Mouse (Mus musculus): ENCODE data around the gene Tssk3. TPM values are rescaled to one million over a fixed set of nuclear protein-coding genes. Genes with fewer than 3 reads are reported as not detected.
"Not testable (repeated sequence)": the region's sequence is repeated elsewhere in the genome, so short reads cannot be mapped to it uniquely, and the experiment has no call there.

The Tssk3 gene
- polyA plus RNA-seq, 1 experiment from 2014 or later: not detected

DNA sequence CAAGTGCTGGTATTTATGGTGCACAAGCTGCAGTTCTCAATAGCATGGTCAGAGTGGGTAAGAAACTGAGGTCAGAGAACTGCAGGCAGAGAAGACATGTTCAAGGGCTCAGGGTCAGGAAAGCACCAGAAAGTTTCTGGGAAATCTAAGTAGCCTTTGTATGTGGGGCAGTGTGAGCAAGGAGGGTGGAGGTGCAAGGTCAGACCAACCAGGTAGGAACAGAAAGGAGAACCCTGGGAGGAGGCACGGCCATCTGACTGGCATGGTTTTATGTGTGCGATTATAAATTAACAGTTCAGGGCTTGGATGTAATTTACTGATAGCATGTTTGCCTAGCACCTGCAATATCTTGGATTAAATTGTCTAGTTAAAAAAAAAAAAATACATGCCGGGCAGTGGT is 31.1 kb downstream of the Tssk3 start:
- Histone ChIP-seq H3K4me3 (ENCODE audit: low read length) (no peak overlapping the region), H3K9ac (ENCODE audit: low read depth, low read length) (no peak overlapping the region), H3K9me3 (ENCODE audit: control insufficient read depth, low read length) (no peaks in the 10 kb centered on the region), H3K27me3 (ENCODE audit: control insufficient read depth, insufficient read depth, low read length) (no peaks in the 10 kb centered on the region), H3K4me1 (ENCODE audit: control insufficient read depth, insufficient read depth, low read length) (peaks cover 10% of the 10 kb centered on the region), H3K27ac (ENCODE audit: low read depth, low read length) (no peak overlapping the region), H3K36me3 (ENCODE audit: control insufficient read depth, insufficient read depth, low read length) (peaks cover 3% of the 10 kb centered on the region; the same call in 1 of the 2 replicates), H3K4me2 (replicated peaks; ENCODE audit: low read depth, low read length) (no peak overlapping the region)
- WGBS: 87% methylated on average over 3 of the region's 3 CpGs
- no peak for ATAC-seq (ENCODE audit: low FRiP score, low TSS enrichment)

- not testable (repeated sequence) for H3K9me3 ChIP-seq (ENCODE audit: control insufficient read depth, low read length); H3K4me3 ChIP-seq (ENCODE audit: low read length); H3K4me2 ChIP-seq (replicated peaks; ENCODE audit: low read depth, low read length); H3K4me1 ChIP-seq (ENCODE audit: control insufficient read depth, insufficient read depth, low read length); H3K27me3 ChIP-seq (ENCODE audit: control insufficient read depth, insufficient read depth, low read length); H3K36me3 ChIP-seq (ENCODE audit: control insufficient read depth, insufficient read depth, low read length); H3K27ac ChIP-seq (ENCODE audit: low read depth, low read length); ATAC-seq (ENCODE audit: low FRiP score, low TSS enrichment); H3K9ac ChIP-seq (ENCODE audit: low read depth, low read length)
- WGBS: 71% methylated on average over 2 of the region's 2 CpGs
Observed at GRCm38 (mm10) chr4:129457311-129457710, 33.5 kb downstream of the Tssk3 start.

- ATAC-seq (ENCODE audit: low FRiP score, low TSS enrichment): no peak
- no peak overlapping the region for H3K4me2 ChIP-seq (replicated peaks; ENCODE audit: low read depth, low read length)
- WGBS: 64% methylated on average over 5 of the region's 5 CpGs
Observed at GRCm38 (mm10) chr4:129456126-129456525, 34.7 kb downstream of the Tssk3 start.

GRCm38 (mm10) chr4:129455265-129455664 is 35.6 kb downstream of the Tssk3 start:
- no peaks in the 10 kb centered on the region for H3K36me3 ChIP-seq (ENCODE audit: control insufficient read depth, insufficient read depth, low read length)
- H3K4me1 ChIP-seq (ENCODE audit: control insufficient read depth, insufficient read depth, low read length): no peaks in the 10 kb centered on the region
- WGBS: 8% methylated on average over 5 of the region's 5 CpGs
- H3K27me3 ChIP-seq (ENCODE audit: control insufficient read depth, insufficient read depth, low read length): no peaks in the 10 kb centered on the region
- H3K4me3 ChIP-seq (ENCODE audit: low read length): no peak overlapping the region
- ATAC-seq (ENCODE audit: low FRiP score, low TSS enrichment): peak; percentile 79
- no peaks in the 10 kb centered on the region for H3K9me3 ChIP-seq (ENCODE audit: control insufficient read depth, low read length)
- H3K4me2 ChIP-seq (replicated peaks; ENCODE audit: low read depth, low read length): no peak overlapping the region
- H3K9ac ChIP-seq (ENCODE audit: low read depth, low read length): no peak overlapping the region
- no peak overlapping the region for H3K27ac ChIP-seq (ENCODE audit: low read depth, low read length)

More at GRCm38 (mm10) chr4:129456126-129456525, 34.7 kb downstream of the Tssk3 start:
- Histone ChIP-seq H3K9me3 (ENCODE audit: control insufficient read depth, low read length) (no peaks in the 10 kb centered on the region), H3K4me1 (ENCODE audit: control insufficient read depth, insufficient read depth, low read length) (no peaks in the 10 kb centered on the region), H3K9ac (ENCODE audit: low read depth, low read length) (no peak overlapping the region), H3K27me3 (ENCODE audit: control insufficient read depth, insufficient read depth, low read length) (no peaks in the 10 kb centered on the region), H3K27ac (ENCODE audit: low read depth, low read length) (no peak overlapping the region), H3K4me3 (ENCODE audit: low read length) (no peak overlapping the region), H3K36me3 (ENCODE audit: control insufficient read depth, insufficient read depth, low read length) (no peaks in the 10 kb centered on the region)

- H3K27me3 ChIP-seq (ENCODE audit: control insufficient read depth, insufficient read depth, low read length): no peaks in the 10 kb centered on the region
- no peak overlapping the region for H3K9ac ChIP-seq (ENCODE audit: low read depth, low read length)
- WGBS: 85% methylated on average over 15 of the region's 15 CpGs
- H3K4me1 ChIP-seq (ENCODE audit: control insufficient read depth, insufficient read depth, low read length): no peaks in the 10 kb centered on the region
- H3K27ac ChIP-seq (ENCODE audit: low read depth, low read length): no peak overlapping the region
- H3K4me2 ChIP-seq (replicated peaks; ENCODE audit: low read depth, low read length): no peak overlapping the region
- no peaks in the 10 kb centered on the region for H3K36me3 ChIP-seq (ENCODE audit: control insufficient read depth, insufficient read depth, low read length)
- no peak for ATAC-seq (ENCODE audit: low FRiP score, low TSS enrichment)
- H3K4me3 ChIP-seq (ENCODE audit: low read length): no peak overlapping the region
- H3K9me3 ChIP-seq (ENCODE audit: control insufficient read depth, low read length): no peaks in the 10 kb centered on the region
Observed at GRCm38 (mm10) chr4:129451471-129452169, 39.2 kb downstream of the Tssk3 start.

DNA sequence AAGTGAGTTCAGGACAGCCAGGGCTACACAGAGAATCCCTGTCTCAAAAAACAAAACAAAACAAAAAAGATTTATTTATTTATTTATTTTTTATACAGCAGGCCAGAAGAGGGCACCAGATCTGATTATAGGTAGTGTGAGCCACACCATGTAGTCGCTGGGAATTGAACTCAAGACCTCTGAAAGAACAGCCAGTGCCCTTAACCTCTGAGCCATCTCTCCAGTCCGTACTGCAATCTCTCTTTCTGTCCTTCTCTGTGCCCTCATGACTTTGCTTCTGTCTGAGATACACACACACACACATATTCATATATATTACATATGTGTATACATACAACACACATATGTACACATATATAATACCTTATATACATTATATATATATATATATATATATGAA is 40.0 kb downstream of the Tssk3 start:
- 70% methylated on average over 2 of the region's 2 CpGs for WGBS
- no peaks in the 10 kb centered on the region for H3K27me3 ChIP-seq (ENCODE audit: control insufficient read depth, insufficient read depth, low read length)
- H3K4me3 ChIP-seq (ENCODE audit: low read length): no peak overlapping the region

DNA sequence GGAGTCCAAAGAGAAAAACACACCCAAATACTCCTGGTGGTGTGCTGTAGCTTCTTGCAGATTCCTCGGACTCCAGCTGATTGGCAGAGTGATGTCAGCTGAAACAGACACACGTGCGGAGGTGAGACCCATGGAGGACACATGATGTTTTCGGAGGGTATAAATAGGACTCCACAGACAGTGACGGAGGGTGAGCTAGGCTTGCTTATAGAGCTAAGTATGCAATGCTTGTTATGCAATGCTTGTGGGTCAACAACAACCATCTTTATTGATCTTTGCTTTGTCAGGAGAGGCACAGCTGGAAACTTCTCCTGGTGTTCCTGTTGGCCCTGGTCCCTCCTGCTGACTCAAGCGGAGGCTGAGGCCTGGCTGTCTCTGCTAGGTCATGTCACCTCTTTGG is 42.1 kb downstream of the Tssk3 start:
- Histone ChIP-seq H3K27ac (ENCODE audit: low read depth, low read length) (no peak overlapping the region), H3K4me3 (ENCODE audit: low read length) (no peak overlapping the region), H3K9ac (ENCODE audit: low read depth, low read length) (no peak overlapping the region), H3K27me3 (ENCODE audit: control insufficient read depth, insufficient read depth, low read length) (no peaks in the 10 kb centered on the region), H3K4me1 (ENCODE audit: control insufficient read depth, insufficient read depth, low read length) (no peaks in the 10 kb centered on the region), H3K36me3 (ENCODE audit: control insufficient read depth, insufficient read depth, low read length) (no peaks in the 10 kb centered on the region), H3K9me3 (ENCODE audit: control insufficient read depth, low read length) (no peaks in the 10 kb centered on the region), H3K4me2 (replicated peaks; ENCODE audit: low read depth, low read length) (no peak overlapping the region)
- 89% methylated on average over 6 of the region's 6 CpGs for WGBS
- no peak for ATAC-seq (ENCODE audit: low FRiP score, low TSS enrichment)

More for the DNA sequence above, 40.0 kb downstream of the Tssk3 start:
- Histone ChIP-seq H3K9ac (ENCODE audit: low read depth, low read length) (no peak overlapping the region), H3K36me3 (ENCODE audit: control insufficient read depth, insufficient read depth, low read length) (no peaks in the 10 kb centered on the region), H3K4me2 (replicated peaks; ENCODE audit: low read depth, low read length) (no peak overlapping the region), H3K9me3 (ENCODE audit: control insufficient read depth, low read length) (no peaks in the 10 kb centered on the region), H3K4me1 (ENCODE audit: control insufficient read depth, insufficient read depth, low read length) (no peaks in the 10 kb centered on the region), H3K27ac (ENCODE audit: low read depth, low read length) (no peak overlapping the region)
- ATAC-seq (ENCODE audit: low FRiP score, low TSS enrichment): no peak

DNA sequence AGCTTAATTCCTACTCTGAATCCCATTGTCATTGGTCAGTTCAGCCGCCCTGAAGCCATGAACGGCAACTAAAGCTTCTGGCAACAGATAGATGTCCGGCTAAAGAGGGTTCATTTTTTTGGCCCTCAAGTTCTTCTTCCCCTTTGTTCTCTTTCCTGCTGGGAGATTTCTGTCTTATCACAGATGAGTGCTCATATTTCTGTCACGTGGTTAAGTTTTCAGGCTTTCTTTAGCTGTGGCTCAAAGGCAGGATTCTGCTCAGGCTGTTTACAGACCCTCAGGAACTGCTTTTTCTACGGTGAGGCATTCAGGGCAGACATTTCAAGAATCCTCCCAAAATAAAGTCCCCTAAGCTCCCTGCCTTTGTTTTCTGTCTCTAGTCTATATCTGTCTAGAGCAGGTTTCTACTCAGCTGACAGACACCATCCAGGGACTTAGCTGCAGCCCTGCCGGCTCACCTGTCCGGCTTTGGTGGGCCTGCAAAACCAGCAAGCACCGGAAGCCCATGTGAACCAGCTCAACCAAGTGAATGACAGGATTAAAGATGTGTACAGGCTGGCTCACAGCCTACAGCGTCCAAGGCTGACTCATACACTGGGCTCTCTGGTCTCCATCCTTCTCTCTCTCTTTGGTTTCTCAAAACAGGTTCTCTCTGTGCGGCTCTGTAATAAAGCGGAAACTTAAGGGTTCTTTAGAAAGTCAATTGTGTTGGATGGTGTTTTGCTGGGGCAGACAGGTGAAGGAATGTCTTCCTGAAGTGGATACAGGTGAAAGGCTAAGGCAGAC is 42.9 kb downstream of the Tssk3 start:
- Histone ChIP-seq H3K9ac (ENCODE audit: low read depth, low read length) (no peak overlapping the region), H3K4me2 (replicated peaks; ENCODE audit: low read depth, low read length) (no peak overlapping the region), H3K9me3 (ENCODE audit: control insufficient read depth, low read length) (no peaks in the 10 kb centered on the region), H3K4me1 (ENCODE audit: control insufficient read depth, insufficient read depth, low read length) (no peaks in the 10 kb centered on the region), H3K27ac (ENCODE audit: low read depth, low read length) (no peak overlapping the region), H3K27me3 (ENCODE audit: control insufficient read depth, insufficient read depth, low read length) (no peaks in the 10 kb centered on the region), H3K36me3 (ENCODE audit: control insufficient read depth, insufficient read depth, low read length) (no peaks in the 10 kb centered on the region), H3K4me3 (ENCODE audit: low read length) (no peak overlapping the region)
- WGBS: 86% methylated on average over 11 of the region's 11 CpGs
- ATAC-seq (ENCODE audit: low FRiP score, low TSS enrichment): no peak

DNA sequence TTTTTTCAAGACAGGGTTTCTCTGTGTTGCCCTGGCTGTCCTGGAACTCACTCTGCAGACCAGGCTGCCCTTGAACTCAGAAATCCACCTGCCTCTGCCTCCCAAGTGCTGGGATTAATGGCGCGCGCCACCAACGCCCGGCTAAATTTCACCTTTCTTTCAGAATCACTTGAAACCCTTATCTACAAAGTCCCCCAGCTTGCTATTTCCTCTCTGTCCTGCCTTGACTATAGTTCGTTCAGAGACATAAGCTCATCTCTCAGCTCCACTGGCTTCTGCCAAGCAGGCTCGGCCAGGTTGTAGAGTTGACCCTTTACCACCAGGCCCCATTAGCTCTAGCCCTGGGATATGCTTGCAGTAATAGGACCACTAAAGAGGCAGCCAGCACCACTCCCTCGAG is 43.5 kb downstream of the Tssk3 start:
- Histone ChIP-seq H3K27ac (ENCODE audit: low read depth, low read length) (no peak overlapping the region), H3K9ac (ENCODE audit: low read depth, low read length) (no peak overlapping the region), H3K4me3 (ENCODE audit: low read length) (no peak overlapping the region), H3K4me2 (replicated peaks; ENCODE audit: low read depth, low read length) (no peak overlapping the region), H3K4me1 (ENCODE audit: control insufficient read depth, insufficient read depth, low read length) (no peaks in the 10 kb centered on the region), H3K9me3 (ENCODE audit: control insufficient read depth, low read length) (no peaks in the 10 kb centered on the region), H3K27me3 (ENCODE audit: control insufficient read depth, insufficient read depth, low read length) (0 out of 2 replicates have a peak, but pooled peaks cover under 1% of the 10 kb centered on the region), H3K36me3 (ENCODE audit: control insufficient read depth, insufficient read depth, low read length) (no peaks in the 10 kb centered on the region)
- no peak for ATAC-seq (ENCODE audit: low FRiP score, low TSS enrichment)
- WGBS: 82% methylated on average over 8 of the region's 8 CpGs

All from kidney, embryonic 14.5 days (tissue).